Mouse (Mus musculus) liver, embryonic 14.5 days (tissue): ENCODE results near the gene Map2.

Source experiments
- CTCF ChIP-seq: IDR thresholded peaks from 2 replicates; pipeline ENCODE4 v1.5.1; 2016; ENCODE audit warnings: antibody characterized with exemption, low read depth, control low read depth
- EP300 ChIP-seq: IDR thresholded peaks from 2 replicates; pipeline ENCODE4 v1.6.1; 2016; ENCODE audit warnings: antibody characterized with exemption, low read depth

DNA sequence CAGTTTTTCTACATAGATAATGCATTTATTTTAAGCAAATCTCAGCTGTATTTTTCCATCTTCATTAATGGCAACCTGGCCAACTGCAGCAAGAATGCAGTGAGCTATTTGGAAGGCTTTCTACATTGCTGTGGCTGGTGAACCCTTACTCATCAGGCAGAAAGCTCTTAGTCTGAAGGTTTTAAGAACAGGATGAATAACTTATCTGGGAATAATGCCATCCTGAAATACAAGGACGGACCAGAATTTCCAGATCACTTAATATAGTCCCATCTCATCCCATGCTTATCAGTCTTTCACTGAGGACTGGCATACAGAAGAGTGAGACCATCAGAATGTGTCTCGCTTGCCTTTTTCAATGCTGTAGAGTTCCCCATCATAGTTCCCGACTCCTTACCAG lies 24.3 kb upstream of the Map2 start:
- TF ChIP-seq CTCF (no peak), EP300 (no peak)
